Mouse (Mus musculus) heart, postnatal 0 days (tissue): ENCODE data around the gene Dpy19l2.
"Not testable (repeated sequence)": the region's sequence is repeated elsewhere in the genome, so short reads cannot be mapped to it uniquely, and the experiment has no call there.

Source experiments
- CTCF ChIP-seq: IDR thresholded peaks from 2 replicates; pipeline ENCODE4 v1.5.1; 2016; ENCODE audit warnings: antibody characterized with exemption, control low read depth, low read depth
- EP300 ChIP-seq: IDR thresholded peaks from 2 replicates; pipeline ENCODE4 v1.6.1; 2016; ENCODE audit warnings: antibody characterized with exemption, low read depth

DNA sequence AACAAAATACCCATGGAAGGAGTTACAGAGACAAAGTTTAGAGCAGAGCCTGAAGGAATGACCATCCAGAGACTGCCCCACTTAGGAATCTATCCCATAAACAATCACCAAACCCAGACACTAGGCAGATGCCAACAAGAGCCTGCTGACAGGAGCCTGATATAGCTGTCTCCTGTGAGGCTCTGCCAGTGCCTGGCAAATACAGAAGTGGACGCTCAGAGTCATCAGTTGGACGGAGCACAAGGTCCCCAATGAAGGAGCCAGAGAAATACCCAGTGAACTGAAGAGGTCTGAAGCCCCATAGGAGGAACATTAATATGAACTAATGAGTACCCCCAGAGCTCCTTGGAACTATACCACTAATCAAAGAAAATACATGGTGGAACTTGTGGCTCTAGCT lies 58.8 kb downstream of the Dpy19l2 start:
- TF ChIP-seq CTCF, EP300: not testable (repeated sequence)
